Mouse (Mus musculus) heart, adult 2 months (tissue): ENCODE data around the gene Siah3.

ENCODE experiments used
- CTCF ChIP-seq: fragments of 200-600 bp; IDR thresholded peaks from 2 replicates; pipeline ENCODE4 v1.8.1; 2022; ENCODE audit warnings: antibody characterized with exemption, mild to moderate bottlenecking, moderate library complexity
- EP300 ChIP-seq: fragments of 200-500 bp; IDR thresholded peaks from 2 replicates; pipeline ENCODE4 v1.6.1; 2011; ENCODE audit warnings: low read depth, low read length, control low read depth; ENCODE audit not compliant: insufficient read depth
- POLR2A ChIP-seq: fragments of 200-500 bp; IDR thresholded peaks from 2 replicates; pipeline ENCODE4 v1.6.1; 2011; ENCODE audit warnings: mild to moderate bottlenecking, low read depth, low read length, control low read depth; ENCODE audit not compliant: insufficient read depth

DNA sequence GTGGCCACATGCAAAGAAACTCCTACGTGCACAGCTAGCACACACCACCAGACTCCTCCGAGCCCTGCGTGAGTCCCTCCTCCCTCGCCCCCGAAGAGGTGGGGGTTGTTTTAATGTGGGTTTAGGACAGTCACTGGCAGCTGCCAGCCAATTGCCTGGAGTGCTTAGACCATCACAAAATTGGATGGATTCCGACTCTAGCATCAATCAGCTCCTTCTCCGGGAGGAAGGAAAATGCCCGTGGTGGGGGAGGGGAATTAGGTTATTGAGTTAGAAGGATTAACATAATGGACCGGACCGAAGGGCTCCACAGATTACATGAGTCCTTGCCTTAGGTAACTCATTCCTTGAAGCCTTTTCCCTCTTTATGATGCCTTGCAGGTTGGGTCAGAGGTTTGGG is 22.9 kb upstream of the Siah3 start:
- no peak for TF ChIP-seq CTCF
- no peak for TF ChIP-seq POLR2A
- no peak for TF ChIP-seq EP300
